Mouse (Mus musculus) testis, postnatal 14 days (tissue): ENCODE data around the gene Celf1.

Experiments used
- DNase-seq: peaks from one replicate; pipeline ENCODE4 v3.0.0; 2021; ENCODE audit warnings: low spot score

The Celf1 gene

GRCm38 (mm10) chr2:90939750-90940149 is 432 bp upstream of the Celf1 start:
- peak; percentile 22 for DNase-seq

- DNase-seq = no peak
Measured at GRCm38 (mm10) chr2:90941744-90942143, 1.6 kb downstream of the Celf1 start.

GRCm38 (mm10) chr2:90950149-90950548 is 10.0 kb downstream of the Celf1 start:
- no peak for DNase-seq

GRCm38 (mm10) chr2:90950582-90951194 is 10.5 kb downstream of the Celf1 start:
- DNase-seq = no peak

- no peak for DNase-seq
Measured at GRCm38 (mm10) chr2:90953461-90953860, 13.3 kb downstream of the Celf1 start.

GRCm38 (mm10) chr2:90956053-90956452 is 15.9 kb downstream of the Celf1 start:
- DNase-seq = peak; percentile 15

- DNase-seq = no peak
Measured at GRCm38 (mm10) chr2:90958856-90959255, 18.7 kb downstream of the Celf1 start.

- no peak for DNase-seq
Measured at GRCm38 (mm10) chr2:90960012-90960411, 19.8 kb downstream of the Celf1 start.

- no peak for DNase-seq
Measured at GRCm38 (mm10) chr2:90963304-90963703, 23.1 kb downstream of the Celf1 start.

GRCm38 (mm10) chr2:90964811-90965465 is 24.8 kb downstream of the Celf1 start:
- peak; percentile 11 for DNase-seq

GRCm38 (mm10) chr2:90965466-90966080 is 25.4 kb downstream of the Celf1 start:
- DNase-seq = no peak

GRCm38 (mm10) chr2:90970606-90971005 is 30.4 kb downstream of the Celf1 start:
- DNase-seq = no peak

GRCm38 (mm10) chr2:90974101-90974500 is 33.9 kb downstream of the Celf1 start:
- no peak for DNase-seq

- DNase-seq = no peak
Measured at GRCm38 (mm10) chr2:90975181-90975835, 35.1 kb downstream of the Celf1 start.

GRCm38 (mm10) chr2:90976590-90976989 is 36.4 kb downstream of the Celf1 start:
- no peak for DNase-seq

GRCm38 (mm10) chr2:90977291-90977690 is 37.1 kb downstream of the Celf1 start:
- DNase-seq = no peak

- no peak for DNase-seq
Measured at GRCm38 (mm10) chr2:90986055-90986454, 45.9 kb downstream of the Celf1 start.

GRCm38 (mm10) chr2:91008536-91008935 is 68.4 kb downstream of the Celf1 start:
- DNase-seq = no peak

- DNase-seq = no peak
Measured at GRCm38 (mm10) chr2:91013881-91014280, 73.7 kb downstream of the Celf1 start.

- peak; percentile 48 for DNase-seq
Measured at GRCm38 (mm10) chr2:91015386-91015785, 75.2 kb downstream of the Celf1 start.

GRCm38 (mm10) chr2:91018061-91018788 is 78.0 kb downstream of the Celf1 start:
- DNase-seq = peak; percentile 33

GRCm38 (mm10) chr2:91019911-91020310 is 79.7 kb downstream of the Celf1 start:
- DNase-seq = no peak
